Mouse (Mus musculus): Measurements from ENCODE around the gene Ift172. TPM values are rescaled to one million over a fixed set of nuclear protein-coding genes. Genes with fewer than 3 reads are reported as not detected.
"Not testable (repeated sequence)": the region's sequence is repeated elsewhere in the genome, so short reads cannot be mapped to it uniquely, and the experiment has no call there.

Ift172 gene
- polyA plus RNA-seq, 1 experiment from 2014 or later = 36.0 TPM

- Histone ChIP-seq H3K27me3 (no peaks in the 10 kb centered on the region), H3K4me2 (replicated peaks) (no peak overlapping the region), H3K4me1 (peaks cover 21% of the 10 kb centered on the region), H3K9ac (replicated peaks) (no peak overlapping the region), H3K4me3 (no peak overlapping the region), H3K9me3 (no peaks in the 10 kb centered on the region), H3K36me3 (no peaks in the 10 kb centered on the region), H3K27ac (replicated peaks) (no peak overlapping the region)
- no peak for ATAC-seq (replicated peaks)
- WGBS = 94% methylated on average over 9 of the region's 9 CpGs
Measured at GRCm38 (mm10) chr5:31222696-31223095, 68.2 kb downstream of the Ift172 start.

GRCm38 (mm10) chr5:31221304-31221945, 69.5 kb downstream of the Ift172 start:
- peak; percentile 4; the same call in 1 of the 2 replicates for ATAC-seq (replicated peaks)
- no peaks in the 10 kb centered on the region for H3K9me3 ChIP-seq
- peak overlapping the region; percentile 93 for H3K27ac ChIP-seq (replicated peaks)
- peaks cover 21% of the 10 kb centered on the region for H3K4me1 ChIP-seq
- peak overlapping the region; percentile 84 for H3K9ac ChIP-seq (replicated peaks)
- peak overlapping the region; percentile 89 for H3K4me3 ChIP-seq
- no peaks in the 10 kb centered on the region for H3K27me3 ChIP-seq
- no peaks in the 10 kb centered on the region for H3K36me3 ChIP-seq
- 9% methylated on average over 11 of the region's 11 CpGs for WGBS
- peak overlapping the region; percentile 84 for H3K4me2 ChIP-seq (replicated peaks)

GRCm38 (mm10) chr5:31220448-31221303, 70.2 kb downstream of the Ift172 start, which contains the start of gene Ppm1g:
Gene Ppm1g (minus strand): TSS chr5:31220687.
- peak within 1 kb of the TSS; percentile 84 for H3K9ac ChIP-seq (replicated peaks)
- H3K4me1 ChIP-seq = peaks cover 21% of the 10 kb centered on the region
- WGBS = under 1% methylated on average over 64 of the region's 70 CpGs
- no peaks in the 10 kb centered on the region for H3K27me3 ChIP-seq
- H3K4me2 ChIP-seq (replicated peaks) = peak within 1 kb of the TSS; percentile 84
- H3K9me3 ChIP-seq = no peaks in the 10 kb centered on the region
- H3K4me3 ChIP-seq = peak within 1 kb of the TSS; percentile 89
- ATAC-seq (replicated peaks) = peak; percentile 95
- peak within 1 kb of the TSS; percentile 93 for H3K27ac ChIP-seq (replicated peaks)
- no peaks in the 10 kb centered on the region for H3K36me3 ChIP-seq

GRCm38 (mm10) chr5:31219911-31220447, 70.9 kb downstream of the Ift172 start:
- Histone ChIP-seq H3K9ac (replicated peaks) (peak overlapping the region; percentile 84), H3K9me3 (no peaks in the 10 kb centered on the region), H3K4me2 (replicated peaks) (peak overlapping the region; percentile 84), H3K27ac (replicated peaks) (peak overlapping the region; percentile 93), H3K36me3 (no peaks in the 10 kb centered on the region), H3K4me1 (peaks cover 21% of the 10 kb centered on the region), H3K27me3 (no peaks in the 10 kb centered on the region), H3K4me3 (peak overlapping the region; percentile 89)
- no peak; the same call in none of the 2 replicates for ATAC-seq (replicated peaks)
- under 1% methylated on average over 40 of the region's 40 CpGs for WGBS

GRCm38 (mm10) chr5:31219474-31219873, 71.4 kb downstream of the Ift172 start:
- peak overlapping the region; percentile 84 for H3K4me2 ChIP-seq (replicated peaks)
- H3K9me3 ChIP-seq = no peaks in the 10 kb centered on the region

GRCm38 (mm10) chr5:31219070-31219469, 71.8 kb downstream of the Ift172 start:
- Histone ChIP-seq H3K27ac (replicated peaks) (no peak overlapping the region), H3K4me3 (peak overlapping the region; percentile 89), H3K4me1 (peaks cover 21% of the 10 kb centered on the region), H3K4me2 (replicated peaks) (peak overlapping the region; percentile 84), H3K9me3 (no peaks in the 10 kb centered on the region), H3K9ac (replicated peaks) (0 out of 2 replicates have a peak overlapping the region, but pooled peaks have one; percentile 24), H3K27me3 (no peaks in the 10 kb centered on the region), H3K36me3 (no peaks in the 10 kb centered on the region)
- WGBS = 2% methylated on average over 2 of the region's 2 CpGs
- ATAC-seq (replicated peaks) = no peak

More at GRCm38 (mm10) chr5:31219474-31219873, 71.4 kb downstream of the Ift172 start:
- no peaks in the 10 kb centered on the region for H3K36me3 ChIP-seq
- ATAC-seq (replicated peaks) = no peak
- peaks cover 21% of the 10 kb centered on the region for H3K4me1 ChIP-seq
- peak overlapping the region; percentile 89 for H3K4me3 ChIP-seq
- peak overlapping the region; percentile 84 for H3K9ac ChIP-seq (replicated peaks)
- no peaks in the 10 kb centered on the region for H3K27me3 ChIP-seq
- peak overlapping the region; percentile 93 for H3K27ac ChIP-seq (replicated peaks)
- WGBS = 3% methylated on average over 11 of the region's 11 CpGs

- H3K9me3 ChIP-seq = no peaks in the 10 kb centered on the region
- no peaks in the 10 kb centered on the region for H3K27me3 ChIP-seq
- H3K4me2 ChIP-seq (replicated peaks) = no peak overlapping the region
- no peak overlapping the region for H3K9ac ChIP-seq (replicated peaks)
- no peaks in the 10 kb centered on the region for H3K36me3 ChIP-seq
- WGBS = 73% methylated on average over 7 of the region's 7 CpGs
- H3K4me3 ChIP-seq = no peak overlapping the region
- peaks cover 21% of the 10 kb centered on the region for H3K4me1 ChIP-seq
- ATAC-seq (replicated peaks) = no peak
- no peak overlapping the region for H3K27ac ChIP-seq (replicated peaks)
Measured at GRCm38 (mm10) chr5:31218294-31218693, 72.6 kb downstream of the Ift172 start.

GRCm38 (mm10) chr5:31216554-31216953, 74.4 kb downstream of the Ift172 start:
- ATAC-seq (replicated peaks); H3K27me3 ChIP-seq; H3K27ac ChIP-seq (replicated peaks); H3K9me3 ChIP-seq; H3K4me2 ChIP-seq (replicated peaks); H3K9ac ChIP-seq (replicated peaks); H3K36me3 ChIP-seq; H3K4me3 ChIP-seq: not testable (repeated sequence)
- H3K4me1 ChIP-seq = peaks cover 18% of the 10 kb centered on the region
- WGBS = 89% methylated on average over 6 of the region's 6 CpGs

GRCm38 (mm10) chr5:31204421-31204820, 86.5 kb downstream of the Ift172 start:
- H3K36me3 ChIP-seq = peaks cover 64% of the 10 kb centered on the region
- WGBS = 94% methylated on average over 6 of the region's 6 CpGs

GRCm38 (mm10) chr5:31203866-31204265, 87.0 kb downstream of the Ift172 start:
- Histone ChIP-seq H3K4me1 (peaks cover 22% of the 10 kb centered on the region), H3K36me3 (peaks cover 69% of the 10 kb centered on the region), H3K4me3 (no peak overlapping the region), H3K27me3 (no peaks in the 10 kb centered on the region), H3K27ac (replicated peaks) (no peak overlapping the region), H3K9ac (replicated peaks) (no peak overlapping the region), H3K4me2 (replicated peaks) (no peak overlapping the region), H3K9me3 (0 out of 2 replicates have a peak, but pooled peaks cover 5% of the 10 kb centered on the region)
- no peak for ATAC-seq (replicated peaks)
- WGBS = 85% methylated on average over 2 of the region's 2 CpGs

More at GRCm38 (mm10) chr5:31204421-31204820, 86.5 kb downstream of the Ift172 start:
- no peak overlapping the region for H3K9ac ChIP-seq (replicated peaks)
- H3K4me1 ChIP-seq = peaks cover 22% of the 10 kb centered on the region
- no peak overlapping the region for H3K4me3 ChIP-seq
- ATAC-seq (replicated peaks) = no peak
- 0 out of 2 replicates have a peak, but pooled peaks cover 5% of the 10 kb centered on the region for H3K9me3 ChIP-seq
- no peaks in the 10 kb centered on the region for H3K27me3 ChIP-seq
- no peak overlapping the region for H3K27ac ChIP-seq (replicated peaks)
- H3K4me2 ChIP-seq (replicated peaks) = no peak overlapping the region

Data from forebrain, embryonic 15.5 days (tissue).